Mouse (Mus musculus) adrenal gland, adult 18-20 months (tissue): ENCODE measurements around the gene 4930432K21Rik. TPM values are rescaled to one million over a fixed set of nuclear protein-coding genes. Genes with fewer than 3 reads are reported as not detected.

Experiments
- DNase-seq, 2 experiments: peaks; one replicate each; pipeline ENCODE4 v3.0.0; 2021 to 2022; ENCODE audit warnings: low spot score in 2 of 2
- total RNA-seq, 2 experiments: library from RNA; stranded (reverse); gene quantifications; 1 replicate in 1 of 2; 2 replicates in 1 of 2; pipeline ENCODE4 v1.2.3; 2021

Gene 4930432K21Rik
- total RNA-seq, 2 experiments from 2014 or later, result 0.38 TPM; not detected in 1

- DNase-seq, result peak; percentile 28 to 35
These were observed 480 bp upstream of the 4930432K21Rik start for GRCm38 (mm10) chr8:84147324-84147766.

GRCm38 (mm10) chr8:84148531-84148850 lies 666 bp downstream of the 4930432K21Rik start:
- no peak for DNase-seq

GRCm38 (mm10) chr8:84149181-84149580 lies 1.4 kb downstream of the 4930432K21Rik start:
- DNase-seq, result no peak

DNA sequence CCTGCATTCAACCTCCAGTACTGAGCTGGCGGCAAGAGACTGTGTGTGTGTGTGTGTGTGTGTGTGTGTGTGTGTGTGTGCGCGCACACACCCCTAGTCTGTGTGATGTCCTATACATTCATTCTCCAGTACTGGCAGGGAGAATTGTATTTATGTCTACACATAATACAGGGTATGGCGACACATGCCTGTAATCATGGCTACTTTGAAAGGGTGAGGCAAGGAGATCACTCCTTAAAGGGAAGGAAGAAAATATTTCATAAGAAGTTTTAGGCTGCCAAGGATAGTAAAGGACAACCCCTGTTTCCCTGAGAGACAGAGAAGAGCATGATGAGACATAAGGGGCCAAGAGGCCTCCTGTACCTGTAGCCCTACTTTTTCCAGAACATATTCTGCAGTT lies 9.8 kb downstream of the 4930432K21Rik start:
- no peak for DNase-seq

GRCm38 (mm10) chr8:84167696-84168095 lies 19.9 kb downstream of the 4930432K21Rik start:
- DNase-seq, result no peak

- DNase-seq, result no peak
These were observed 22.3 kb downstream of the 4930432K21Rik start for GRCm38 (mm10) chr8:84170096-84170495.

DNA sequence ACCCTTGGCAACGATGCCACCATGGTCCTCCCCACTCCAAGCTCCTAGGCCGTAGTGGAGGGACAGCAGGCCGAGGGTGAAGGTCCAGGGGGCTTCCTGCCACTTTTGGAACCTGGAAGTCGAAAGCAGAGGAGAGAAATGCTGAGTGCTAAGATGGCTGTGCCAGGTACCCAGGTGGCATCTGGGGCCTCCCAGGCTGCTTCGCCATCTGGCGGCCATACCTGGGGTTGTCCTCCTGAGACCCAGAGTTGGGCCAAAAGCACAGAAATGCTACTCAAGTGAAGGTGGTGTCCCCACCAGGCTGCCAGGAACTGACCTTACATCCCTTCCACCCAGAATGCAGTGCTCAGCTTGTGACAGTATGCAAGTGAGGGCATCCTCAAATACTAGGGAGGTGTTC lies 26.0 kb downstream of the 4930432K21Rik start:
- DNase-seq, result no peak

DNA sequence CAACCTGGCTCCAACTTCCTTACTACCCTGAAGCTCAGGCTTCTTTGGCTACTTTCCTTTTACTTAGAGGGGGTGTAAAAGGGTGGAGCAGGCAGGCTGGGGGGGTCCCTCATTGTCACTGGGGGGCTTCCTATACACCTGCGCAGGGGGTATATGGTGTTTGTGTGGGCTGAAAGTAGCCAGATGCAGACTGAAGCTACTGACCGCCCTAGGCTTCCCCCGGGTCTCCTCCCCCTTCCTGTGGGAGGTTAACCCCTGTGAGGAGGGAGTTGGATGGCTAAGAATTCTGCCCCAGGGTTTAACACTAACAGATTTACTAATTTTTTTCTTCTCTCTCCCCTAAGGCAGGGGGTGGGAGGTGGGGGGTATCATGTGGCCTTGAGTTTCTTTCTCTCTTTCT lies 28.7 kb downstream of the 4930432K21Rik start:
- DNase-seq, result no peak

- no peak for DNase-seq
These were observed 29.6 kb downstream of the 4930432K21Rik start for GRCm38 (mm10) chr8:84177405-84177804.

- DNase-seq, result no peak
These were observed 30.8 kb downstream of the 4930432K21Rik start for GRCm38 (mm10) chr8:84178592-84178991.

DNA sequence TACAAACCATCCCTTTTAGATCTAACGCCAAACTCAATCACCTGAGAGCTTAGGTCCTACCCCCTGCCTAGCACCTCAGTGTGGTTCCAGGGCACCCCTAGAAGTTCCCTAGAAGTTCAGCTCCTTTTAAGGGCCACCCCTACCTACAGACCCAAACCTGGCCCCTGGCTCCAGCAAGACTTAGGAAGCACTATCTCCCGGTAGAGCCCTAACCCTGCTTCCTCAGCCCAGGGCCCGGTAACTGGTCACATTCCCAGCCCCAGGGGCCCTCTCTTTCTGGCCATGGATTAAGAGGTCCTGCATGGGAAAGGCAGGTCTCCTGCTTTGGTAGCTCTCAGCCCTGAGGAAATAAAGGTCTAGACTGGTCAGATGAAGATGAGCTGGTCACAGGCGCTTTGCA lies 32.1 kb downstream of the 4930432K21Rik start:
- no peak for DNase-seq

DNA sequence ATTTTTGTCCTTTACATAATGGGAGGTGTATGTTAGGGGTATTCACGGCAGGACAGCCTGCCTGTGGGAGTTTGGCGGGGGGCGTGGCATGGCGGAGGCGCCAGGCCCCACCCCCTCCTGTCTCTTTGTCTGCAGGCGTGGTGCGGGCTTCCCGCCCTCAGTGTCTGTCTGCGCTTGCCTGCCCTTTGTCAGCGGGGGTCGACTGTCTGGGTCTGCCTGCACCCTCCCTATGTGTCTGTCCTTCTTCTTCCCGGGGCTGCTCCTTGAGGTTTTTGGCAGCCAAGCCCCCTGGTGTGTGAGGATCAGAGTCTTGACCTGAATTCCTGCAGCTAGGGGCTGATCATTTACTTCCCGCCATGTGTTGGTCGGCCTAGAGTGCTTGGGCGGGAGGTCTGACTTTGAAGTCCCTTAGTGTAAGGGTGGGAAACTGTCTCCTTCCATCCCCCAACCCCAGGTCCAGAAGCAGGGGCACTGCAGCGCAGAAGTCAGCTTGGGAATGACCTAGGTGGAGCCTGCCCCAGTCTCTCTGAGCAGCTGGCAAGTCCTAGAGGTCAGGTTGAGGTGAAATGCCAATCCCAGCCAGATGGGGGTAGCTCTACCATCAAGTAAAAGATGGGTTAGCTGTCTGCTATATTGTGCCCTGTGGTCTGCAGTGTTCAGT lies 32.8 kb downstream of the 4930432K21Rik start:
- no peak for DNase-seq

DNA sequence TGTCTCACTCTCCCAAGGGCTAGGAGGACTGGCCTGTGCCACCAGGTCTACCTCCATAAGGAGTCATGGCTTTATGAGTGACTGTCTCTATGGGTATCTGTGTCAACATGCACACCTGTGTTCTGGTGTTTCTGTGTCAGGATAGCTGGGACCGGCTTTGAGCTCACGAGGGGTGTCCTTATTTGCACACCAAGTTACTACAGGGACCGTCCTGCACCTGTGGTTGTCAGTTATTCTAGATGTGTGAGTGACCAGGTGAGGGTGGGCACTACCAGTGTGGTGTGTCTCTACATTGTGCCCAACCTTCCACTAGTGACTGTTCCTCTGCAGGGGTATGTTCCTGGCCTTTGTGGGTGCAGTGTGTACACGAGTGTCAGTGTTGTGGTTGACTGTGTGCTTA lies 35.0 kb downstream of the 4930432K21Rik start:
- no peak for DNase-seq

- no peak for DNase-seq
These were observed 35.6 kb downstream of the 4930432K21Rik start for GRCm38 (mm10) chr8:84183261-84184084.

DNA sequence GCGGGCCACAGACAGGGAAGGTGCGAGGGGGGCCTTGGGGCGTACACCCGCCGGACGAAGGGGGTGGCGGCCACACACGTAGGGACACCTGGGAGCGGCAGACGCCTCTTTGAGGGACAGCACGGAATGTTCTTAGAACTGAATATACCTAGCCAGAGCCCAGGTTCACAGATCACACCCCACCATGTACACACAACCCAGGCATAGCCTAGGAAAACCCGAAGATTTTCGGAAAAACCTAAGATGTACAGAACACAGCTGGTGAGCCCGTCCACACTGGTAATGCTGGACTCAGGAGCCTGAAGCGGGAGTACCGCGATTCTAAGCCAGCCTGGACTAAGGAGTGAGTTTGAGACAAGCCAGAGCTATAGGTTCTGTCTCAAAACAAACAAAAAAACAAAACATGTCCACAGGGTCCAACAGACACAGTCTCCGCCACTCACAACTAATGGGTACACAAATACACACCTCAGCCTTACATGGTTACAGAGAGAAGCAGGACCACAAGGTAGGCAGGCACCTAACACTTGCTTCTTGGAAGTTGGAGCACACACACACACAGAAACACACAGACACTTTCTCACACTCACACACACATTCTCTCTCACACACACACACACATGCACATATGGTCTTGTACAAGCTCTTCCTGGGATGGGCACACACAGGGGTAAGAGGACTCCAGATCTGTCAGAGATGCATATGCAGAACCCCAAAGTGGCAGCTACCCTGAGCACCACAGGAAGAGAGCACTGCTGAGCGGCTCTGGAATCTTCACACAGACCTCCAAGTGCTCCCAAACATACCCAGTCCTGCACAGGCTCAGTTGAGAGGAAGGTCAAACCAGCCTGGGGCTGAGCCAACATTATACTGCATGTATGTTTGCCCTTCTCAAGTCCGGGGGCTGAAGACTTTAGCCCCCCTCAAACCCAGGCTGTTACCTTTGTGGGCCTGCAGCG lies 36.5 kb downstream of the 4930432K21Rik start:
- DNase-seq, result peak in 1 of 2 experiments; percentile 32

GRCm38 (mm10) chr8:84185117-84185516 lies 37.3 kb downstream of the 4930432K21Rik start, which contains the start of gene Nanos3:
Nanos3 (minus strand) TSS chr8:84185217.
- DNase-seq, result no peak

GRCm38 (mm10) chr8:84186547-84186946 lies 38.7 kb downstream of the 4930432K21Rik start:
- peak; percentile 70 to 72 for DNase-seq

- DNase-seq, result peak; percentile 58 to 70
These were observed 39.4 kb downstream of the 4930432K21Rik start for GRCm38 (mm10) chr8:84187065-84187755.

- no peak for DNase-seq
These were observed 40.8 kb downstream of the 4930432K21Rik start for GRCm38 (mm10) chr8:84188671-84189070.

DNA sequence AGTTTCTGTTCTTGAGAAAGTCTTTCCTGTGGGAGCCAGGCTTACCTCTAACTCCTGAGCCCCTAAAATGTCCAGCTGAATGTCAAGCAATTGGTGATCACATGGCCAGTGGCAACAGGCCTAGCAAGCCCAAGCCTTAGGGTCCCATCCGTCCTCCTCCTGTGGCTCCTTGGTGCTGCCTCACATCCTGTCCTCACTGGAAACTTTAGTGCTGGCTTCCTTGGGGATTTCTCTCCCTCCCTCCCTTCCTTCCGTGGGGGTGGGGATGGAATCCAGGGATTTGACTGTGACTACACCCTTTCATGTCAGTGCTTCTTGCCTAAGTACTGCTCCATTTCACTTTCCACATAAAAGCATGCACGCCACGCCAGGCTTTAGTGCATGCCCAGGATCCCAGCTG lies 41.8 kb downstream of the 4930432K21Rik start:
- DNase-seq, result no peak
